13 mouse cellular contexts compared by ENCODE assay signal in the genomic region with DNA sequence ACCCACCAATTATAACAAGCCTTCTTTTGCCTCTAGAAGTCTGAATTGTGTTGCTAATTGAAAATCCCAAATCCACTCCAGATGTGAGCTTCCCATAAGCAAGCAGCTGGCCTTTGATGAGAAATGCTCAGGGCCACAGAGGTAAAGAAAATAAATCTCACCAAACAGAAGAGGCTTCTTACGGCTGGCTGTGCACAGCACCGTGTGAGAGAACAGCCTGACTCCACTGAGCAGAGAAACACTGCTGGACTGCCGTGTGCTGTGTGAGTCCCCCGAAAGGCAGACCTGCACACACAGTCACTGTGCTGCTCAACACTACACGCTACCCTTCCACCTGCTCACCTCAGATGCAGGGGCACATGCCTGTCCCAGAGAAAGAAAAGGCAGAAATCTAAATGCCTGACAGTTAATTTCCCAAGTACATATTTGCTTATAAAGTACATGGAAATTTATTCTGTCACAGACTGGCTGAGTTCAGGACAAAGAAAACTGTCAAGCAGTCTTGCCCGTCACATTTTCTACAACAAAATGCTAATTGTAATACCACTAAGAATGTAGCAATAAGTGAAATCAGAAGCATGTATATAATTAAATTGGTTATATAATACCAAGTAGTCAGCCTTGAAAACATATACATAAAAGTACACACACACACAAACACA.
DNase-seq lines count a peak whose midpoint lies in the region; ATAC-seq lines count a peak whose summit lies in the region.
"Had no signal": no experiment of that assay in that cellular context is flagged by ENCODE, and none has a peak within 500 bp of the region (broad histone marks: within the 10 kb centered on the region; RNA-seq: fewer than 3 reads in every experiment).

No protein-coding gene starts in this region.

- H3K4me1 ChIP-seq in kidney, embryonic 14.5 days (ENCODE audit: control insufficient read depth, insufficient read depth, low read length), result no peaks in the 10 kb centered on the region
- H3K4me1 ChIP-seq in forebrain, embryonic 13.5 days, result peaks cover 5% of the 10 kb centered on the region; the same call in 1 of the 2 replicates
- H3K4me1 ChIP-seq in limb, embryonic 10.5 days, result peaks cover 25% of the 10 kb centered on the region
- H3K4me1 ChIP-seq in neural tube, embryonic 12.5 days, result peaks cover 9% of the 10 kb centered on the region
- H3K4me1 ChIP-seq: heart, embryonic 15.5 days had no signal

- intact Hi-C loops in gastrocnemius, postnatal 14 days (cut with DNase I; ENCODE audit: low total_unique reads), result no loop called here

- H3K36me3 ChIP-seq in kidney, embryonic 14.5 days (ENCODE audit: control insufficient read depth, insufficient read depth, low read length), result peaks cover 61% of the 10 kb centered on the region
- H3K36me3 ChIP-seq in forebrain, embryonic 13.5 days (ENCODE audit: poor library complexity, severe bottlenecking), result peaks cover 63% of the 10 kb centered on the region
- H3K36me3 ChIP-seq in limb, embryonic 10.5 days, result peaks cover 64% of the 10 kb centered on the region
- H3K36me3 ChIP-seq in neural tube, embryonic 12.5 days, result peaks cover 45% of the 10 kb centered on the region

- ATAC-seq in kidney, embryonic 14.5 days (ENCODE audit: low FRiP score, low TSS enrichment), result peak; percentile 75
- ATAC-seq in forebrain, embryonic 13.5 days, result peak; percentile 84
- peak; percentile 91 for ATAC-seq in neural tube, embryonic 12.5 days (ENCODE audit: low FRiP score, low read depth)

- no peak overlapping the region for H3K9ac ChIP-seq in kidney, embryonic 14.5 days (ENCODE audit: low read depth, low read length)
- H3K9ac ChIP-seq in forebrain, embryonic 13.5 days, result no peak overlapping the region
- no peak overlapping the region for H3K9ac ChIP-seq in neural tube, embryonic 12.5 days
- H3K9ac ChIP-seq: heart, embryonic 15.5 days had no signal

- no peak overlapping the region for H3K4me3 ChIP-seq in kidney, embryonic 14.5 days (ENCODE audit: low read length)
- H3K4me3 ChIP-seq in forebrain, embryonic 13.5 days, result no peak overlapping the region
- H3K4me3 ChIP-seq in limb, embryonic 10.5 days, result no peak overlapping the region
- H3K4me3 ChIP-seq in neural tube, embryonic 12.5 days, result no peak overlapping the region
- H3K4me3 ChIP-seq: heart, embryonic 15.5 days had no signal

- H3K27ac ChIP-seq in kidney, embryonic 14.5 days (ENCODE audit: low read depth, low read length), result no peak overlapping the region
- H3K27ac ChIP-seq in forebrain, embryonic 13.5 days, result 0 out of 2 replicates have a peak overlapping the region, but pooled peaks have one; percentile 27
- H3K27ac ChIP-seq in limb, embryonic 10.5 days, result peak overlapping the region; percentile 82
- peak overlapping the region; percentile 53; the same call in 1 of the 2 replicates for H3K27ac ChIP-seq in neural tube, embryonic 12.5 days
- H3K27ac ChIP-seq: heart, embryonic 15.5 days had no signal

- WGBS in kidney, embryonic 14.5 days, result 37% methylated on average over 6 of the region's 6 CpGs
- WGBS in forebrain, embryonic 13.5 days, result 31% methylated on average over 6 of the region's 6 CpGs
- WGBS in limb, embryonic 10.5 days, result 17% methylated on average over 6 of the region's 6 CpGs
- WGBS in neural tube, embryonic 12.5 days, result 11% methylated on average over 6 of the region's 6 CpGs

- no peak overlapping the region for H3K4me2 ChIP-seq in kidney, embryonic 14.5 days (replicated peaks; ENCODE audit: low read depth, low read length)
- H3K4me2 ChIP-seq in forebrain, embryonic 13.5 days, result no peak overlapping the region
- H3K4me2 ChIP-seq in neural tube, embryonic 12.5 days (replicated peaks), result peak overlapping the region; percentile 27
- H3K4me2 ChIP-seq: heart, embryonic 15.5 days had no signal

- H3K27me3 ChIP-seq in kidney, embryonic 14.5 days (ENCODE audit: control insufficient read depth, insufficient read depth, low read length), result no peaks in the 10 kb centered on the region
- H3K27me3 ChIP-seq in forebrain, embryonic 13.5 days, result no peaks in the 10 kb centered on the region
- H3K27me3 ChIP-seq in limb, embryonic 10.5 days (ENCODE audit: low read depth, poor library complexity, severe bottlenecking), result no peaks in the 10 kb centered on the region
- no peaks in the 10 kb centered on the region for H3K27me3 ChIP-seq in neural tube, embryonic 12.5 days (replicated peaks)
- H3K27me3 ChIP-seq: heart, embryonic 15.5 days had no signal

- no peak for DNase-seq in kidney, postnatal 25 days
- peak; percentile 58 for DNase-seq in limb, embryonic 10.5 days (ENCODE audit: low spot score)
- no peak for DNase-seq in gastrocnemius, postnatal 14 days
- DNase-seq in adrenal gland, postnatal 10 days, result no peak
- DNase-seq in lung, postnatal 25 days (ENCODE audit: low spot score), result no peak
- DNase-seq: cerebellum, adult 9-10 months; kidney, adult 8-10 months; lung, postnatal 10 days had no signal

- H3K9me3 ChIP-seq in kidney, embryonic 14.5 days (ENCODE audit: control insufficient read depth, low read length), result no peaks in the 10 kb centered on the region
- H3K9me3 ChIP-seq in forebrain, embryonic 13.5 days (replicated peaks), result no peaks in the 10 kb centered on the region
- H3K9me3 ChIP-seq in limb, embryonic 10.5 days (replicated peaks), result no peaks in the 10 kb centered on the region
- H3K9me3 ChIP-seq in neural tube, embryonic 12.5 days, result no peaks in the 10 kb centered on the region
- H3K9me3 ChIP-seq: G1E; heart, embryonic 15.5 days had no signal
